Mouse (Mus musculus) heart, adult 8-10 months (tissue): ENCODE data around the gene Sycp2. TPM values are rescaled to one million over a fixed set of nuclear protein-coding genes. Genes with fewer than 3 reads are reported as not detected.
"Not testable (repeated sequence)": the region's sequence is repeated elsewhere in the genome, so short reads cannot be mapped to it uniquely, and the experiment has no call there.

ENCODE experiments used
- DNase-seq: peaks from one replicate; pipeline ENCODE4 v3.0.0; 2022; ENCODE audit warnings: low spot score
- total RNA-seq, 4 experiments: library from RNA; stranded (reverse); gene quantifications; 2 replicates each; pipeline ENCODE4 v1.2.4; 2022

The Sycp2 gene
- total RNA-seq, 4 experiments from 2014 or later: 0.63 to 2.3 (median 1.4) TPM

DNA sequence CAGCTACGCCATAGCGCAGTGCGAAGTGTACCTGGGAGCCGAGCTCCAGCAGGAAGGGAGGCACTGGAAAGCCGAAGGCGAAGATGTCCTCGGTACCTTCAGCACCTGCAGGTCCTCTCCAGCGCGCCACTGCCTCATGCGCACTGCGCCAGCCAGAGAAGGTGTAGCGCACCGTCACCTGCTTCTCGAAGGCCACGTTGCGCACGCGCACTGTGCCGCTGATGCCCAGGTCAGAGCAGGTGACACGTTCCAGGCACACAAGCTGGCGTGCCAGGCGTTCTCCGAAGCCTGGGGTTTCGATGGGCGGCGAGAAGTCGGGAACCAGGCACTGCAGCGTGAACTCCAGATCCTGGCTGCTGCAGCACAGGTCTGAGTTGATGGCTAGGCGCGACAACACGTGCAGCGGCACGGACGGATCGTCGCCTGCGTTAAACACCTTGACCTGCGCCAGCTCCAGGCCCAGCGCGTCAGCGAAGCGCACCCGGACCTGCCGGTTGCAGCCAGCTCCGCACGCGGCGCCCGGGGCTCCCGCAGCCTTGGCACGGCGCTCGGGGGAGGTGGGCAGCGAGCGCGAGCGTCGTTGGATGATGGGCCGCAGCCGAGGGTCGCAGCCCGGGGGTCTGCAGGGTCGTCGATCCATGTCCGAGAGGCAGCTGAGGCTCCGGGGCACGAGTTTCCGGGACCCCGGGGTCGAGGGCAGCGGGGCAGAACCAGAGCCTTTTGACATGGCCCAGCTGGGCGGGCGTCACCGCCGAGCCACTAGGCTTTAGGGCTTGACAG, 6.2 kb upstream of the Sycp2 start:
- DNase-seq: peak; percentile 16

DNA sequence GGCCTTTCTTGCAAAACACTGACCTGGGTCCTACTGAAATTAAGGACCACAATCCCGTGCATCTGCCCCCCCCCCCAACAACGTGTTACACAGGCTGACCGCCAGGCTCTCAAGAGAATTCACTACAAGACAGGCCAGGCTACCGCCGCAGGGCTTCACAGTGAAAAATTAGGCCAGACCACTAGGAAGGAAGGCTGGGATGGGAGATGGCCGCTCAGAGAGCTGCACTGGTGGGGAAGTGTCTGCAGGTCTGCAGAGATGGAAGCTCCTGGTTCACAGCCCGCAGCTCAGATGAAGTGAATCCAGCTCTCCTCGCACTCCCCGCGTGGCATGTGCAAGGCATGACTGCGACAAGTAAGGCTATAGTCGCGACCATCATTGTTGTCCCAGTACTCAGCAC, 5.6 kb upstream of the Sycp2 start:
- DNase-seq: no peak

GRCm38 (mm10) chr2:178412598-178412997, 5.1 kb upstream of the Sycp2 start:
- peak; percentile 71 for DNase-seq

DNA sequence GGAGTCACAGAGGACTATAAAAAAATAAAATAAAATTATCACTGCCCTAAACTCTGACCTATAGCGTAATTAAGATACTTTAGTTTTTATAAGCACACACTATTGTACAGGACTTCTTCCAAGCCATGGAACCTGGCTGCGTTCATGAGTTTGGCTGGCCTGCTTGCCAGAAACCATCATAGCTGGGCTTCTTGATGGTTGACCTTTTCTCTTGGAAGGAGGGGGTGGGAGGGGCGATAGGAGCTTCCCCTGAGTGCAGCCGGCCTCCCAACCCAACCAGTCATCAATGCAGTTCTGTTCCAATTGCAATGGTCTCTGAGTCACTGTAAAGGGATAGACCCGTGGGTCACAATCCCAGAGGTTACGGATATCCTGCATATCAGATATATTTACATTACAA, 2.8 kb upstream of the Sycp2 start:
- DNase-seq: no peak

- DNase-seq: no peak
Measured at GRCm38 (mm10) chr2:178409024-178409423, 1.5 kb upstream of the Sycp2 start.

DNA sequence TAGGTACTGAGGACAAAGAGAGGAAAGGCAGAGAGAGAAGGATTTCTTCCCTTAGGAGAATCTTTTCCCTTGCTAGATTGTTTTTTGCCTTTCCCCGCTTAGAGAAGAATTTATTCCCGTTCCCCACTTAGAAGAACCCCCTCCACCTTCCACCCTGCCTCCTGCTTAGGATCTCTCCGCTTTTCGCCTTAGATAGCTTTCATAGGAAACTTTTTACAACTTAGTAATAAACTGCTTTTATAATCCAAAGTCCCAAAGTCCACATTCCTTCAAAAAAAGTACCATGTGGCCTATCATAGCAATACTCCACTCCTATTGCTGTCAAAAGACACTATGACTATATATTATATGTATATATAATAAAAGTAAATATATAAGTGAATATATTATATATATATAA, 64.9 kb downstream of the Sycp2 start:
- DNase-seq: no peak

DNA sequence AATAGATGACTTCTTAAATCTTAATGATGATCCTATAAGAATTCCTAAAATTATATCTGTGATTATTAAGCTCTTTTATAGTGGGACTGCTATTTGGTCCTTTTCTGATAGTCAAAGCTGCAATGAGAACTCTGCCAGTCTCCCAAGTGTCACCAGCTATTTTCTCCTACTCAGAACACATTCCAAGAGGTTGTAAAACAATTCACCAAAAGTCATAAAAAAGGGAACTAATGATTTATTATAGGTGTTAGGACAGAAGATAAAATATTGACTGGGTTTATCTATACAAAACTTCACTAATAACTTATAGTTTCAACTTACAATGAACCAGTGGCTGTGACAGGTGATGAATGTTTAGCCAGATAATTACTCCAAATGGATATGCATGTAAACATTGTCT, 65.4 kb downstream of the Sycp2 start:
- not testable (repeated sequence) for DNase-seq

DNA sequence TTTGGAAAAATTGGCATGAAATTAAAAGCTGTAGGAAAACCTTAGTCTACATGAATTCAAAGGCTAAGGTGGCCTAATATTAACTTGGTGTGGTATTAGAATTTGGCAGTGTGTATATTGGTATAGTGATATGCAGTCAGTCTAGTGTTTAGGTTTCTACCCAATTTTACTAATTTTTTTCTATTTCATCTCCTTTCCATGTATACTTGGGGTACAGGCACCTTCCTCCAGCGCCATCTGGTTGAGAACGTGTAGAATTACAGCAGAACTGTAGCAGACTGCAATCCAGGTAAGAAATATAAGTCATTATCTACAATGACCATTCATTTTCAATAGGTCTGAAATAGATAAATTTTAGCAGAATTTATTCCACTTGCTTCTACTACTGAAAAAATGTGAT, 68.4 kb downstream of the Sycp2 start:
- DNase-seq: no peak

- DNase-seq: no peak
Measured at GRCm38 (mm10) chr2:178337878-178338277, 69.6 kb downstream of the Sycp2 start.

DNA sequence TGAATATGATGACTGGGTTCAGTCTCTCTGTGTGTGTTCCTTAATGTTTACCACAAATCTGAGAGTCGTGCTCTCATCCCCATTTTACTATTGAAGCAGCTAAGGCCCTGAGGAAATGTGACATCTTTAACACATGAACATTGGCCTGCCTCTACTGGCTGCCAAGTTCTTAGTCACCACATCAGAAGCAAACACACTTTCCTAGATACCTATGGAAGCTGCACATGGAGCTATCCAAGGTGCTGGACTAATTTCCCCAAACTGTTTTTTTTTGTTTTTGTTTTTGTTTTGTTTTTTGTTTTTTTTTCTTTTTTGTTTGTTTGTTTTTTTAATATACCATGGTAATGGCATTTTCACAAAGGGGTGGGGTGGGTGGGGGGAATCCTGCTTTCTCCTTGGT, 77.5 kb downstream of the Sycp2 start:
- DNase-seq: no peak

GRCm38 (mm10) chr2:178329551-178329950, 77.9 kb downstream of the Sycp2 start:
- DNase-seq: peak; percentile 22

DNA sequence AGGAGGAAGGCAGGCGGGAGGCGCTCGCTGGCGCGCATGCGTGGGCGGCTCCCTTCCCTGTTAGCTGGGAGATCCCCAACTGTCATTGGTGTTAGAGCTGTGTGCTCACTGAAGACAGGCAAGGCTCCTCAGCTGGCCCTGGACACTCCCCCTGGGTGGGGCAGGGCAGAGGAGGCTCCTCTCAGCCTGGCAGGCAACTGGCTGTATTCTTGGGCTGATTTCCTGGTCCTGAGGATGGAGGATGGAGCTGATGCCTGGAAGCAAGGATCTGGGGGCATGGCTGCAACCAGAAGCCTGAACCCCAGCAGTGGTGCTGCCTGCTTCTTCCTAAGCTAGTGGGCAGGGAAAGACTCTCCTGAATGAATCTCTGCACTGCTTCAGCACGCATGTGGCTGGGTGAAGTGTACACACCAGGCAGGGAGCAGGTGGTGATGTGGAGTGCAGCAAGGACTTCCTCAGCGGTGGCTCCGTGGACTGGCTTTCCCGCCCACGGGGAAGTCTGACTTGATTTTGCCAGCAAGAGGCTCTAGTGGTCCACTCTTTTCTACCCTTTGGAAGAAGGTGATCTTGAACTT, 79.9 kb downstream of the Sycp2 start:
- DNase-seq: peak; percentile 22

DNA sequence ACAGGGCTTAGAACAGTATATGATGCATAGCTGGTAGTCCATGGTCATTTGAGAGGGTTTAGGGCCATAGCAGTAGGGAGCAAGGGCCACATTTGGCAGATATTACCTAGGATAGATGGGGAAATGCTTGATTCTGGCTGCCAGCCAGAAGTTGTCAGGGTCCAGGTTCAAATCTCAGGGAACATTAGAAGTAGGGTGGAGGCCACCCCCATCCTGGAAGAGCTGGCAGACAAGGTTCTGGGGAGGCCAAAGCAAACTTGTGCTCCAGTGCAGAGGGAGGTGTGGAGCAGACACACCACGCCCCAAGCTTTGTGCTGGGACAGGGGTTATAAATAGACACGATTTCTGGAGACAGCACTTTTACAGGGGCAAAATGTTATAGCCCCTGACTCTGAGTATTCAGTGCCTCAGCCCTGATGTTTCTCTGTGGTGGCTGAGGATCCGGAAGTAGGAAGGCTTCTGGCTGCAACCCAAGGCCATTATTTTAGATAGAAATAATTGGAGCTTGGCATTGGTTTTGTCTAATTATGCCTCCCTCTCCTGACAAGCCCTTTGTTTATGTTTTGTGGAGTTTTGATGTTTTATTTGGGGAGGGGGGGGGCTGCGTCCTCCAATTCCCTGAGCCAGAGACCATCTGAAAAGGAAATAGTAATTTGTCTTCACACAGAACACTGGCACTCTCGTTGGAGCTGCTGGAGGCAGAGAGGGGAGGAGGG, 80.6 kb downstream of the Sycp2 start:
- no peak for DNase-seq

DNA sequence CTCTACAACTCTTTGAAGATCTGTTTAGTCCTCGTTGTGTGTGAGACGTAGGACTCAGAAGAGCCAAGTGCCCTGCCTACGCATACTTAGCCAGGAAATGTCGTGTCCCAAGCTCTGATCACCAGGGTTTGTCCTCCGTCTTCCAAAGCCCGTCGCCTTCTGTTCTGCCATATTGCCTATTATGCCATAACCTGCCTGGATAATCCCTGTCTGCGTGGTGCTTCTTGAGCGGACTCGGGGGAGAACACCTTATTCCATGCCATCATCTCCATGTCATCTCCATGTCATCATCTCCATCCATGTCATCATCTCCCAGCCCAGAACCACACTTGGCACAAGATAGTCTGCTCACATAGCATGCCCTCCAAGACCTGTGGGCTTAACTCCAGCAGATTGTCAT, 81.4 kb downstream of the Sycp2 start:
- DNase-seq: no peak

- no peak for DNase-seq
Measured at GRCm38 (mm10) chr2:178324818-178325217, 82.7 kb downstream of the Sycp2 start.

GRCm38 (mm10) chr2:178324410-178324809, 83.1 kb downstream of the Sycp2 start:
- DNase-seq: no peak

DNA sequence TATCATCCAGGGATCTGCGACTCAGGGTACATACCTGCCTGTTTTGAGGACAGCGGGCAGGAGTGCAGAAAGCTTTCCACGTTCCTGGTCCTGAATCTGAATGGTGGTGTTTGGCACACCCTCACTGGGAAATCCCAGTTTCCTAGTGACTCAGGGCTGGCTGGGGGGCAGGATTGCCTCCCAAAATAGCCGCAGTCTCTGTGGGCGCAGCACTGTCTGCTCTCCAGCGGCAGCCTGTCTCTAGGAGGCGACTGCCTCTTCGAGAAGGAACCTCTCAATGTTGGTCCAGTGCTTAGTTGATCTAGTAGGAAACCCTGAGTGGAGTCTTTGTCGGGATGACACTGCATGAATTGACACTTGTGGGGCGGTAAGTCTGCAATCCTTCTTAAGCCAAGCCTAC, 86.2 kb downstream of the Sycp2 start:
- no peak for DNase-seq

DNA sequence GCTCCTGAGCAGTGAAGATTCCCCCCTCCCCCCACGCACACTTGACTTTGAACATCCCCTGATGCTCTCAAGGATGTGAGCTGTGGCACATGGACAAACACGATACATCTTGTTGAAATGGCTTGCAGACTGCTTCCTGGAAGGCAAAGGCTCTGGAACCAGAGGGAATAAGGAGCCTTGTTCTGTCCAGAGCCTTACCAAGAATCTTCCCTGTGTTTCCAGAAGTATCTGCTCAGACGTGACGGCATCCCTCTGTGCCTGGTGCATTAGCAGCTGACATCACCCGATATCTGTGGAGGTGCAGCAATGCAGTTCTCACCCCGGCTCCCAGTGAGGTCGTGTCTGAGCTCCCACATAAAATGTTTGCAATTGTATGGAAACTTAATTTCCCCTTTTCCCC, 87.7 kb downstream of the Sycp2 start:
- DNase-seq: no peak

DNA sequence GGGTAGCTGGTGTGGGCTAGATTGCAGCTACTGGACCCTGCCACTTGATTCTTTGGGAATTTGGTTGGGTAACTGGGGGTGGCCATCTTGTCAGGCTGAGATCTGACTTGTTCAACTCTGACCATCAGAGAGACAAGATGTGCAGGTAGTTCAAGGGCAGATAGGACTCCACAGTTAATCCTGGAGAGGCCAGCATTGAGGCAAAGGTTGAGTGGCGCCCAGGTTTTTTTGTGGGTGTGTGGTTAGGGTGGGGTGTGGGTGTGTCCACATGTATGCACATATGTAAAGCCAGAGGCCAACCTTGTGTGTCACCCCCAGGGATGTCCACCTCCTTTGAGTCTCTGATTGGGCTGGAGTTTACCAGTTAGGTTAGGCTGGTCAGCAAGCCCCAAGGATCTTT, 91.2 kb downstream of the Sycp2 start:
- no peak for DNase-seq

- DNase-seq: no peak
Measured at GRCm38 (mm10) chr2:178313539-178313938, 93.9 kb downstream of the Sycp2 start.

GRCm38 (mm10) chr2:178304669-178305068, 102.8 kb downstream of the Sycp2 start:
- no peak for DNase-seq

DNA sequence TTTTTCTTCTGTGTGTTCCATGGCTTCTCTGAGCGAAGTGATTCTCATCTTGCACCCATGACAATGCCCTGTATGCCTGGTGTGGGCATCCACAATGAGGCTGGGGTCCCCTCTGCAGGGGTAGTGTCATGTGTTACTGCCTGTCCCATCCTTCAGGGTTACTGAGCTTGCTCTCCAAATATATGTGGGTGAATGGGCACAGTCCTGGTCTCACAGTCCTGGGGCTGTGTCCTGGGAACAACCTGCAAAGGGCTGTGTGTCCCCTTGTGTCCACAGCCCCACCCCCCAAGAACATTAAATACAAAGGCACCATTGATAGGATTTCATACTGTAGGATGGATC, 103.3 kb downstream of the Sycp2 start:
- DNase-seq: no peak
